Mouse (Mus musculus) activated CD4-positive, CD25-positive, alpha-beta regulatory T cell, adult 4 months (primary cell): Measurements from ENCODE around the gene Pakap. TPM values are rescaled to one million over a fixed set of nuclear protein-coding genes. Genes with fewer than 3 reads are reported as not detected.
A peak's percentile ranks its signal among the peaks of the same experiment; 100 is the strongest.

Source experiments
- ATAC-seq: one replicate; pipeline ENCODE4 v1.8.0; 2017
- polyA plus RNA-seq, 2 experiments: library from polyadenylated mRNA; unstranded; fragments of 100-300 nt; shearing (Covaris generic); gene quantifications; one replicate each; pipeline ENCODE4 v1.2.1; 2017

Pakap gene
- polyA plus RNA-seq, 2 experiments from 2014 or later: 1.5 to 2.0 TPM

GRCm38 (mm10) chr4:57722296-57722695 is 154.3 kb downstream of the Pakap start:
- no peak for ATAC-seq

- no peak for ATAC-seq
Measured at GRCm38 (mm10) chr4:57723659-57724058, 155.7 kb downstream of the Pakap start.

GRCm38 (mm10) chr4:57725569-57725968 is 157.6 kb downstream of the Pakap start:
- peak; percentile 47 for ATAC-seq

GRCm38 (mm10) chr4:57728611-57729183 is 160.7 kb downstream of the Pakap start:
- no peak for ATAC-seq

- no peak for ATAC-seq
Measured at GRCm38 (mm10) chr4:57730047-57730446, 162.1 kb downstream of the Pakap start.

- ATAC-seq: peak; percentile 82
Measured at GRCm38 (mm10) chr4:57730801-57731598, 163.0 kb downstream of the Pakap start.

- no peak for ATAC-seq
Measured at GRCm38 (mm10) chr4:57732351-57732750, 164.4 kb downstream of the Pakap start.

- ATAC-seq: no peak
Measured at GRCm38 (mm10) chr4:57733445-57733844, 165.5 kb downstream of the Pakap start.

GRCm38 (mm10) chr4:57735426-57735825 is 167.4 kb downstream of the Pakap start:
- ATAC-seq: no peak

- ATAC-seq: no peak
Measured at GRCm38 (mm10) chr4:57738856-57739552, 171.0 kb downstream of the Pakap start.

GRCm38 (mm10) chr4:57743325-57743929 is 175.4 kb downstream of the Pakap start:
- ATAC-seq: no peak

- ATAC-seq: no peak
Measured at GRCm38 (mm10) chr4:57750651-57751050, 182.7 kb downstream of the Pakap start.

GRCm38 (mm10) chr4:57751054-57751453 is 183.1 kb downstream of the Pakap start:
- no peak for ATAC-seq

GRCm38 (mm10) chr4:57751566-57751965 is 183.6 kb downstream of the Pakap start:
- no peak for ATAC-seq

GRCm38 (mm10) chr4:57755085-57755484 is 187.1 kb downstream of the Pakap start:
- no peak for ATAC-seq

GRCm38 (mm10) chr4:57757997-57758396 is 190.0 kb downstream of the Pakap start:
- no peak for ATAC-seq

- ATAC-seq: no peak
Measured at GRCm38 (mm10) chr4:57762424-57762823, 194.4 kb downstream of the Pakap start.

GRCm38 (mm10) chr4:57764392-57764791 is 196.4 kb downstream of the Pakap start:
- ATAC-seq: no peak

- ATAC-seq: no peak
Measured at GRCm38 (mm10) chr4:57764926-57765325, 196.9 kb downstream of the Pakap start.

GRCm38 (mm10) chr4:57765806-57766205 is 197.8 kb downstream of the Pakap start:
- no peak for ATAC-seq

- no peak for ATAC-seq
Measured at GRCm38 (mm10) chr4:57769007-57769406, 201.0 kb downstream of the Pakap start.

GRCm38 (mm10) chr4:57770185-57770823 is 202.3 kb downstream of the Pakap start:
- ATAC-seq: no peak
